Mouse (Mus musculus) regulatory T cell (primary cell): ENCODE measurements at regions not wholly inside any gene's neighbourhood (a gene's known extent, or its start where the extent isn't known, plus 50 kb on each side); places are given as distances from the start of the nearest gene placed in this dataset.

Experiments used
- in situ Hi-C: fragments of 300-600 bp; cut with MboI, MseI; formaldehyde crosslinking; loops from one replicate; pipeline ENCODE4 v1.15.1; 2025; ENCODE audit warnings: high pct_unique_total_duplicates

GRCm38 (mm10) chr1:169338461-169338860, 192.8 kb downstream of the Nuf2 start:
- in situ Hi-C loops: no loop called here

- in situ Hi-C loops: no loop called here
Measured at GRCm38 (mm10) chr1:169332165-169332564, 199.1 kb downstream of the Nuf2 start.

GRCm38 (mm10) chr1:169313241-169313640, 218.0 kb downstream of the Nuf2 start:
- in situ Hi-C loops: no loop called here

GRCm38 (mm10) chr1:169283440-169283839, 247.8 kb downstream of the Nuf2 start:
- in situ Hi-C loops: no loop called here

GRCm38 (mm10) chr1:169270750-169271149, 260.5 kb downstream of the Nuf2 start:
- in situ Hi-C loops: no loop called here

GRCm38 (mm10) chr1:169263984-169264660, 267.1 kb downstream of the Nuf2 start:
- in situ Hi-C loops: no loop called here

- in situ Hi-C loops: no loop called here
Measured at GRCm38 (mm10) chr1:169254250-169254937, 276.9 kb downstream of the Nuf2 start.

GRCm38 (mm10) chr1:169252189-169252588, 279.1 kb downstream of the Nuf2 start:
- in situ Hi-C loops: no loop called here

- in situ Hi-C loops: no loop called here
Measured at GRCm38 (mm10) chr1:169249021-169249420, 282.2 kb downstream of the Nuf2 start.

GRCm38 (mm10) chr1:169240377-169240776, 290.9 kb downstream of the Nuf2 start:
- in situ Hi-C loops: no loop called here

GRCm38 (mm10) chr1:169238671-169239090, 292.6 kb downstream of the Nuf2 start:
- in situ Hi-C loops: no loop called here

GRCm38 (mm10) chr1:169235276-169235681, 296.0 kb downstream of the Nuf2 start:
- in situ Hi-C loops: no loop called here

- in situ Hi-C loops: no loop called here
Measured at GRCm38 (mm10) chr1:169233368-169233767, 297.9 kb downstream of the Nuf2 start.

- in situ Hi-C loops: no loop called here
Measured at GRCm38 (mm10) chr1:169230097-169230496, 301.2 kb downstream of the Nuf2 start.

- in situ Hi-C loops: no loop called here
Measured at GRCm38 (mm10) chr1:169224431-169224830, 306.8 kb downstream of the Nuf2 start.

GRCm38 (mm10) chr1:169187658-169188057, 343.6 kb downstream of the Nuf2 start:
- in situ Hi-C loops: no loop called here

- in situ Hi-C loops: no loop called here
Measured at GRCm38 (mm10) chr1:169170405-169170804, 360.9 kb downstream of the Nuf2 start.

- in situ Hi-C loops: no loop called here
Measured at GRCm38 (mm10) chr1:169168033-169168432, 363.2 kb downstream of the Nuf2 start.

GRCm38 (mm10) chr1:169166041-169166850, 365.0 kb downstream of the Nuf2 start:
- in situ Hi-C loops: no loop called here

GRCm38 (mm10) chr1:169160858-169161257, 370.4 kb downstream of the Nuf2 start:
- in situ Hi-C loops: no loop called here

GRCm38 (mm10) chr1:169160220-169160619, 371.0 kb downstream of the Nuf2 start:
- in situ Hi-C loops: no loop called here

- in situ Hi-C loops: no loop called here
Measured at GRCm38 (mm10) chr1:169159786-169160185, 371.5 kb downstream of the Nuf2 start.
